Mouse (Mus musculus): ENCODE data around the gene Dennd1b.

The Dennd1b gene

GRCm38 (mm10) chr1:139079000-139079399, 115.8 kb downstream of the Dennd1b start:
- no peak for DNase-seq (ENCODE audit: low read depth in 1 of 2, low spot score in 2 of 2)

- no peak for DNase-seq (ENCODE audit: low read depth in 1 of 2, low spot score in 2 of 2)
Observed at GRCm38 (mm10) chr1:139079523-139079922, 116.3 kb downstream of the Dennd1b start.

DNA sequence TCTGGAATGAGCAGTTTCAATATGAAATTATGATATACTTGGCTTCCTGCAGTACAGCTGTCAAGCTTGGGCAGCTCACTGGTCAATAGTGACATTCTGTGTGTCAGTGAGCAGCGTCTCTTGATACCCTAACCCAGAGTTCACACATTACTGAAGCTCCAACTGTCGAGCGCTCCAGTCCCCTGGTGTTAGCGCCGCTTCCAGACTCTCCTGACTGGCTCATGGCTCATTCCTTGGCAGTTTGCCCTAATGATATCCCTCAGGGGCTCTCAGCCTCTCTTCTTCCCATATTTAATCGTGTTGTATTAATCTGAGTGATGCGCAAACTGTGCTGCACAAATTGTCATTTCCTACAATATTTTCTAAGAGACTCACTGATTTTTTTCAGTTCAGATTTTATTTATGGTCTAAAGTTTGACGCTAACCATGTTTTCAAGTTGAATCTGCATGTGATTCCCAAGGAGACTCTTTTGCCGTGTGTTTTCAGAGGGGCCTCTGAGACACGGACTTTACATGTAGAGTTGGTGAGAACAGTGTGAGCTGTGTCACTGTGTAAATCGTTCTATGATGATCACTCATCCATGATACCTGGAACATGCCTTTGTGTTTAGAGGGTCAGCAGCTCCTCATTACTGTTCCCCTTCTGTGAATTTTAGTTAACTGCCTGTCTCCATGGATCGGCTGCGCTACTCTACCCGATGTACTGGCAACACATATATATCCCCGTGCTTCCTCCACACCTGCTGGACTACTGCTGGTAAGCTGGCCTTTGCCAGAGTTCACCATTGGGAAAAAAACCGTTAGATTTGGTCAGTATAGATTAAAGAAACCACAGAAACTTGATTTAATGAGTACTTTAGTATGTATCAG, 117.5 kb downstream of the Dennd1b start:
- DNase-seq (ENCODE audit: low read depth in 1 of 2, low spot score in 2 of 2) = no peak

DNA sequence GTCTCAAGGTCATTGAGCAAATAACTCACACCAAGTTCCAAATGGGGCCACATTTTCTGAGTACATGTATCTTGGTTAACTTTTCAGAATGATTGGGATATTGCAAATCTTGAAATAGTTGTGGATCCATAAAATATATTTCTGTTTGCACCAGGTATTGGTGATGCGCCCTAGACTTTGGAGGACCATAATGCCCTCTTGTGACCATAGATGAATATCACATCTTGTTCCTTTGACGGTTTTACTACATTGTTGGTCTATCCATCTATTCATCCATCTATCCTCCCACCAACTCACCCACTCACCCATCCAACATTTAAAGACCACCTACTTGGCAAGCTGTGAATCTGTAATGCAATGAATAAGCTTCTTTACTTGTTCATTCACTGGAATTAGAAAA, 120.1 kb downstream of the Dennd1b start:
- no peak for DNase-seq (ENCODE audit: low read depth in 1 of 2, low spot score in 2 of 2)

DNA sequence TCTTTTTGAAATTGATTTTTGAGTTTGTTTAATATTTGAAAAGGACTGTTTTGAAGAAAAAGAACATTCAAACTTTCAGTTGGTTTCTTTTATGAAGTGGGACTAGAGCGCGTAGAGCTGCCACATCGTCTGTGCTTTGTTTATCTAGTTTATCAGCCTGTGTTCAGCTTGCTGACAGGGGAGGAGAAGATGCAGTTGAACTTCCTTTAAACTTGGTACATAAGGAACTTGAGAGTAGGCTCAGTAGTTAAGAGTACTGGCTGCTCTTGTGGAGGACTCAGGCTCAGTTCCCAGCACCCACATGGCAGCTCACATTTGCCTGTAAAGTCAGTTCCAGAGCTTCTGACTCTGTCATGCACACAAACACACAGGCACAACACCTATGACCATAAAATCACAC, 124.3 kb downstream of the Dennd1b start:
- no peak for DNase-seq (ENCODE audit: low read depth in 1 of 2, low spot score in 2 of 2)

- no peak for DNase-seq (ENCODE audit: low read depth in 1 of 2, low spot score in 2 of 2)
Observed at GRCm38 (mm10) chr1:139090744-139091143, 127.5 kb downstream of the Dennd1b start.

DNA sequence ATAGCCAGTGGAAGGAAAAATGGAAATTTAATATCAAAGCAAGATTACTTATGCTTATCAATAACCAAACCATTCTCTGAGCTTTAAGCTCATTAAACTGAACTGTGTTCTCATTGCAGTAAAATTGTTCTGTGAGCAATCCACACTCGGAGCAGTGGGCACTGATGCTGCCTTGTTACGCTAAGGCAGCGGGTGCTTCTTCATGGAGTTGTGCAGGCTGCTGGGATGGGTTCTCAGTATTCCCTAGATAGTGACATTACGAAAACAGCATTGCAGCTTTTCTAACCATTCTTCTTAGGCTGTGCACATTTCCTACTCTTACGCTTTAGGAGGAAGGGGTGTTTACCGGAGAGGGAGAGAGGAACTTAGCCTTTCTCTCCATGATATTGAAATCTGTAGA, 128.5 kb downstream of the Dennd1b start:
- DNase-seq (ENCODE audit: low read depth in 1 of 2, low spot score in 2 of 2) = no peak

- no peak for DNase-seq (ENCODE audit: low read depth in 1 of 2, low spot score in 2 of 2)
Observed at GRCm38 (mm10) chr1:139092144-139092543, 128.9 kb downstream of the Dennd1b start.

GRCm38 (mm10) chr1:139092722-139093121, 129.5 kb downstream of the Dennd1b start:
- DNase-seq (ENCODE audit: low read depth in 1 of 2, low spot score in 2 of 2) = no peak

GRCm38 (mm10) chr1:139096369-139096768, 133.1 kb downstream of the Dennd1b start:
- no peak for DNase-seq (ENCODE audit: low read depth in 1 of 2, low spot score in 2 of 2)

GRCm38 (mm10) chr1:139098088-139098487, 134.9 kb downstream of the Dennd1b start:
- no peak for DNase-seq (ENCODE audit: low read depth in 1 of 2, low spot score in 2 of 2)

DNA sequence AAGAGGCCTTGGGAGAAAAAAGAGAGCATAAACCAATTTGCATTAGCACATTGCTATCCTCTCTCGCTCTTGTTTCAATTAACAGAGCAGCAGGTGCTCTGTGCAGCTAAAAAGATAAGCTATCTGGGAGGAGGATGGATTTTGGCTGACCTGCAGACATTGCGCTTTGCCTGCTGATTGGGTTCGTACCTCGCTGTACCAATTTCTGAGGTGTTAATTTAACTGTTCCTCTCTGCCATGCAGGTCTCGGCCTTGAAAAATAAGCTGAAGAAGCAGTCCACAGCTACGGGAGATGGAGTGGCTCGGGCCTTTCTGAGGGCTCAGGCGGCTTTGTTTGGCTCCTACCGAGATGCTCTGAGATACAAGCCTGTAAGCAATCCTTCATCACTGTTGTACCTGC, 138.5 kb downstream of the Dennd1b start:
- DNase-seq (ENCODE audit: low read depth in 1 of 2, low spot score in 2 of 2) = no peak

GRCm38 (mm10) chr1:139108251-139108650, 145.0 kb downstream of the Dennd1b start:
- no peak for DNase-seq (ENCODE audit: low read depth in 1 of 2, low spot score in 2 of 2)

DNA sequence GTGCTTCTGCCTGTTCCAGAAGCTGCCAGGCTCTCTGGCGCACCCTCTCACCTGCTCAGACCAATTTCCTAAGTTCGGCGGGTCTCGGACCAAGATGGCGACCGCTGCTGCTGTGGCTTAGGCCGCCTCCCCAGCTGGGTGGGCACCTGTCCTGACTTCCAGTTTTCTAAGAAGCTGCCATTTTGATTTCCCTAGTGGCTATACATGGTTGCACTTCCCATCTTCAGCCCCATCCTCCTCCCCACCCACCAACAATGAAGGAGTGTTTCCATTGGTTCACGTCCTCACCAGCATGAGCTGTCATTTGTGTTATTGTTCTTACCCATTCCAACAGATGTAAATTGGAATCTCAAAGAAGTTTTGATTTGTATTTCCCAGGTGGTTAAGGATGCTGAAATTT, 159.4 kb downstream of the Dennd1b start:
- no peak for DNase-seq (ENCODE audit: low read depth in 1 of 2, low spot score in 2 of 2)

- DNase-seq (ENCODE audit: low read depth in 1 of 2, low spot score in 2 of 2) = no peak
Observed at GRCm38 (mm10) chr1:139139644-139140043, 176.4 kb downstream of the Dennd1b start.

DNA sequence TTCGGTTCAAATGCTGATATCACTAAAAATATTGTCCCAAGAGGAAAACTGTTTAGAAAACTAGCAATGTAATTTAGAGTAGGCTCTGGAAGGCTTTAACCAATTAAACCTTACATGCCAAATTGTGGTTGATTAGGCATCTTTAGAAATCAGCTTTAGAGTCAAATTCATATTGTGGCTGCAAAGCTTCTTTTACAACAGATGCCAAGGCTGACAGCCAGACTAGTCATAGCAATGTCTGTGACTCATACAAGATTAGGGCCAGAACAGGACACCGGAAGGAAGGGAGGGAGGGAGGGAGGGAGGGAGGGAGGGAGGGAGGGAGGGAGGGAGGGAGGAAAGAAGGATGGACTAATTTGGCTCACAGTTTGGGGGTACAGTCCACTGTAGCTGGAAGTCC, 182.3 kb downstream of the Dennd1b start:
- DNase-seq (ENCODE audit: low read depth in 1 of 2, low spot score in 2 of 2) = no peak

DNA sequence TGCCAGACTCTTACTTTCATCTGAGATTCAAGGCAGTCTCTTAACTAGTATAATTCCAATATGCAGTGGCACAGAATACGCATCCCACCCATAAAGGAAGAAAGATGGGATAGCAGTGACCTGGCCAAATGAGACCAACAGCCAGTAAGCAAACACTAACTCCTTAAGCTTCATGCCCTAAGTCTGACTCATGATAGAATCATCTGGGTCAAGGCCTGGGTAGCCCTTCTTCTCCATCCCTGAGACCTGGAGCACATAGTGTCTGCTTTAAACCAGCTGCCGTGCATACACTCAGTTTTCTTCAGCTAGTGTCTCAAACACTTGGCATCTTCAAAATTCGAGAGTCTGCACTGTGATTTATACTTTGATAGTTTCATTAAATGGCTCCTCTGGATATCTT, 183.1 kb downstream of the Dennd1b start:
- DNase-seq (ENCODE audit: low read depth in 1 of 2, low spot score in 2 of 2) = no peak

GRCm38 (mm10) chr1:139153006-139153405, 189.8 kb downstream of the Dennd1b start:
- DNase-seq (ENCODE audit: low read depth in 1 of 2, low spot score in 2 of 2) = no peak

- no peak for DNase-seq (ENCODE audit: low read depth in 1 of 2, low spot score in 2 of 2)
Observed at GRCm38 (mm10) chr1:139153493-139153892, 190.3 kb downstream of the Dennd1b start.

- DNase-seq (ENCODE audit: low read depth in 1 of 2, low spot score in 2 of 2) = no peak
Observed at GRCm38 (mm10) chr1:139156397-139156796, 193.2 kb downstream of the Dennd1b start.

- DNase-seq (ENCODE audit: low read depth in 1 of 2, low spot score in 2 of 2) = no peak
Observed at GRCm38 (mm10) chr1:139161619-139162018, 198.4 kb downstream of the Dennd1b start.

DNA sequence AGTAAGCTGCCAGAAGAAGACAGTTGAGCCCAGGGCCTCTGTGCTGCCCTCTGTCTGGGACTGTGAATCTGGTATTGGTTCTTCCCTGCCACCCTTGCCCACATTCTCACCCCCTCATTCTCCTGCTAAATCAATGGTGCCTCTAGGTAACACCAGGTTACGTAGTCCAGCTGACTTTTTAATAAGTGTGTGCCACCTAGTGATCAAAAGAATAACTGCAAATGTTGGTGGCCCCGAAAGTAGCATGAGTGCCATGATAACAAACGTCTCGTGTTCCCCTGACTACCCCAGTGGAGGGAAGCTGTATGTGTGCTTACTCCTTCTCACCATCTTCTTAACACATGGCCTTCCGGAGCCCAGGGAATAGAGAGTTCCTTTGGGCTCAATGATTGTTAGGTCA, 199.6 kb downstream of the Dennd1b start:
- no peak for DNase-seq (ENCODE audit: low read depth in 1 of 2, low spot score in 2 of 2)

All from monocyte, adult 2 months (primary cell).